Mouse (Mus musculus): Measurements from ENCODE around the gene Olfr823. TPM values are rescaled to one million over a fixed set of nuclear protein-coding genes. Genes with fewer than 3 reads are reported as not detected.
A peak's percentile ranks its signal among the peaks of the same experiment; 100 is the strongest.
"Not testable (repeated sequence)": the region's sequence is repeated elsewhere in the genome, so short reads cannot be mapped to it uniquely, and the experiment has no call there.

The Olfr823 gene
- total RNA-seq (2021): not detected
- long read RNA-seq, experiment 1: 0 reads
- long read RNA-seq, experiment 2: 0 reads

DNA sequence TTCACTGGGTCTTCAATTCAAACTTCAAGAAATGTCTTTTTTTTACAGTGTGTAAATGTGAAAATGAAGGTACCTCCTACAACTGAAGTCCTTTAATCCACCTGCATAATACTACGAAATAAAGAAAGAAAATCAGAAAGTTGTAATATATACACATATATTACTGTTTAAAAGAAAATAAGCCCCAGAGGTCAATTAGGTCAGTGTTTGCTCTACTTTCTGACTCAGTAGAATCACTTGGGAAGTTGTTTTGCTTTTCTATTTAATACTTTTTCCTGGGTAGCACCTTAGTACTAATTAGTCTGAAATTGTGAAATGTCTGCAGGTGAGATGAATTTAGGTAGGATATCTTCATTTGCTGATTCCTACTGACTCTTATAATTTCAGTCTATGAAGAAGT, at the start of gene Olfr823:
Gene Olfr823, minus strand, starts transcription at position 101 of the 400 bp plus-strand sequence.
- DNase-seq; intact Hi-C loops (cut with DNase I; ENCODE audit: low total_unique reads): not testable (repeated sequence)

DNA sequence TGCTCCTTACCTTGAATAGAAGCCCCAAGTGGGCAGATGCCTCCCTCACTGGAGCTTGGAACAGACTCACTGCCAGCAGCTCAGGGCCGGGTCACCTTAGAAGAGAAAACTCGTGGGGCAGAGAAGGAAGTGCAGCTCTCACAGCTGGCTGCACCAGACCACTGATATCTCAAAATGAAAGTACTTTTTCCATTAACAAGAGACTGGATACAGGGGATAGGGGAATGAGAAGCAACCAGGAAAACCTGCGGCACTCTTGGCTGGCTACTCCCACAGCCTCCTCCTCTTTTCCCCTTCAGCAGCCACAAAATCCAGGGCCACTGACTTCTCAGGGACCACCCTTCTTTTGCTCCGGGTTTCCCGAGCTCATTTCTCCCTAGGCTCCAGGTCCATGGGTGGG, 28.9 kb upstream of the Olfr823 start:
- DNase-seq: no peak
- intact Hi-C loops (cut with DNase I; ENCODE audit: low total_unique reads): no loop called here

DNA sequence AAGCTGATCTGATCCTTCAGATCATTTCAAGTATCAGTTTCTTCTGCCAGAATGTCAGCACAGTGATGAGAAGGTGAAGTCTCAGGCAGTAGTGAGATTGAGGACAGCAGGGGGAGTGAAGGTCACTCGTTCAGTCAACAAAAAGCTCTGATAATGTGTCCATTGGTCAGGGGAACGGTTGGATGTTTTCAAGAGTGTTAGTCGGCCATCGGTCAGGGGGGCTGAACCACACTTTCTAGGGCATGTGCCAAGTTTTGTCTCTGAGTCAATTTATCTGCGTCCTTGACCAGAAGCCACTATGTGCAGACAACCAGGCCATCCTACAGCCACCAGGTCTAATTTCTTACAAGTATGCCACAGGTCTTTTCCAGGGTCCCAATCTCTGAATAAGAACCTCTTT, 27.3 kb upstream of the Olfr823 start:
- DNase-seq; intact Hi-C loops (cut with DNase I; ENCODE audit: low total_unique reads): not testable (repeated sequence)

DNA sequence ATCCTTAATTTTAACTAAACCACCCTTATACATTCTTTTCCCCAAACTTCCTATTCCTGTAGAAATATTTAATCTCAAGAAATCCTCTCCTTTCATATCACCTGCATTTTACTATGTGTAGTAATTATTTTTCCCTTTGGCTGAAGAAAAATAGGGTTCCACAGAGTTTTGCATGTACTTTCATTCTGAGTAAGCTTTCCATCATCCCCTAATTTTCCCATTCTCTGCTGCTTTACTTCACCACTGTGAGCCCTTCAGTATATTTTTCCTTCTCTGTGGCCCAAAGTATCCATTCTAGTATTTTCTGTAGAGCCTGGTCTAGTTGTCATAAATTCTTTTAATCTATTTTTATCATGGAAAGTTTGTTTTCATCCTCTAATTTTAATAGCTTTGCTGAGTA, 19.6 kb upstream of the Olfr823 start:
- DNase-seq: no peak
- intact Hi-C loops (cut with DNase I; ENCODE audit: low total_unique reads): no loop called here

DNA sequence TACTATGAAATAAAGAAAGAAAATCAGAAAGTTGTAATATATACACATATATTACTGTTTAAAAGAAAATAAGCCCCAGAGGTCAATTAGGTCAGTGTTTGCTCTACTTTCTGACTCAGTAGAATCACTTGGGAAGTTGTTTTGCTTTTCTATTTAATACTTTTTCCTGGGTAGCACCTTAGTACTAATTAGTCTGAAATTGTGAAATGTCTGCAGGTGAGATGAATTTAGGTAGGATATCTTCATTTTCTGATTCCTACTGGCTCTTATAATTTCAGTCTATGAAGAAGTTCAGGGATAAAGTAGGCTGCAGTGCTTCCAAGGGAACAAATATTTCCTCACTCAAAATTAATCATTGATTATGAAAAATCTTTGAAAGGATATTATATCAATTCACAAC, 14.7 kb upstream of the Olfr823 start, which contains the start of gene Olfr824:
Gene Olfr824, minus strand, starts transcription at position 101 of the 400 bp plus-strand sequence.
- intact Hi-C loops (cut with DNase I; ENCODE audit: low total_unique reads); DNase-seq: not testable (repeated sequence)

DNA sequence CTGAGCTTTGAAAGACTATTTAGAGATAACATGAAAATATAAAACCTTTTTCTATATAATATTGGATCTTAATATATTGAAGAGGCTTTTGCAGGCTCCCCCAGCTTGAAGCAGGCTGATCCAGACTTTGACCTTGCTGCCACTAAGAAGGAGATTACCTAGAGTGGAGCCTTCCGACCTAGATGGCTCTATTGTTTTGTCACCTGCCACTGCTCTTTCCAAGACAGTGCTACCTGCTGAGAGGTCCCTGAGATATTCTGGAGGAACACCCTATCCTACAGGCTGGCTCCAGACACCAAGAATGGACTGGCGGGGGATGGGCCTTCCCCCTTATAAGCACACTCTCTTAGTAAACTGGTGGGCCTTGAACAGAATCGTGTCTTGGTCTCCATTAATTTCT, 862 bp upstream of the Olfr823 start:
- DNase-seq; intact Hi-C loops (cut with DNase I; ENCODE audit: low total_unique reads): not testable (repeated sequence)

DNA sequence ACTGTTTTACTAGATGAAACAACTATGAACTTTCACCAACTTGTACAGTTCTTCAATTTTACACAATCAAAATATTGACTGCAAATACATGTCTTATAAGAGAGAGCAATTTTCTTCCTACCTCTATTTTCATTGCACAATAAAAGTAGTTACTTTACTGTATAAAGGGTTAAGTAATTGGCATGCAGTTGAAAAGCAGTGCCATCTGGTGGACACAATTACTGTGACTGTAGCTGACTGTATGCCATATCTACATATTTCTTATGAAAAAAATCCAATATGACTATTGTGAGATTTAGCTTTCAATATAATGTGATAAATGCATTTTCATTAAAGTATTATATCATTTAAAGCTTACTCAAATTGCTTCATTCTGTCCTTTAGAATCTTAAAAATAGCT, 19.1 kb downstream of the Olfr823 start:
- DNase-seq: no peak
- intact Hi-C loops (cut with DNase I; ENCODE audit: low total_unique reads): no loop called here

DNA sequence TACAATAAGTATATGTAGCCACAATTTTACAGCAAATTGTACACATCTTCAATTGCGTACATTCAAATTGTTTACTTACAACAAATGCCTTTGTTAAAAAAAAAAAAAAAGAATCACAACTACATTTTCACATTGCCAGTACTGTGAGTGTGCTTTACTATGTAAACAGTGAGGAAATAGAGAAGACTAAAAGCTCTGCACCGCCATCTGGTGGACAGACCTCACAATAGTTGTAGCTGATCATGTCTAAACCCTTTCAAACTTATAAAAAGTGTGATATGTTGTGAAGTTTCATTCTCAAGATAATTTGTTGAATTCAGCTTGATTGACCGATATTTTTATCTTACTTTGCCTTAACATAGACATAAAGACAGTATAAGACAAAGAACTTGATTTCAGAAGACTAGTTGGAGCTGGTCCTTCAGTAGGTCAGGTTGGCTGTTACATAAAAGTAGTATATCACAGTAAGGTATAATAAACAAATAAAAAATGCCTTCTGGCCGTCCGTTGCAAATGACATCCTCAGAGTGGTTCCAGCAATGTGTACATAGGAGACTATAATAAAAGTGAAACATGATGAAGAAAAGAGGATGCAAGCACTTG, 22.2 kb downstream of the Olfr823 start:
- intact Hi-C loops (cut with DNase I; ENCODE audit: low total_unique reads): no loop called here
- DNase-seq: peak; percentile 11

DNA sequence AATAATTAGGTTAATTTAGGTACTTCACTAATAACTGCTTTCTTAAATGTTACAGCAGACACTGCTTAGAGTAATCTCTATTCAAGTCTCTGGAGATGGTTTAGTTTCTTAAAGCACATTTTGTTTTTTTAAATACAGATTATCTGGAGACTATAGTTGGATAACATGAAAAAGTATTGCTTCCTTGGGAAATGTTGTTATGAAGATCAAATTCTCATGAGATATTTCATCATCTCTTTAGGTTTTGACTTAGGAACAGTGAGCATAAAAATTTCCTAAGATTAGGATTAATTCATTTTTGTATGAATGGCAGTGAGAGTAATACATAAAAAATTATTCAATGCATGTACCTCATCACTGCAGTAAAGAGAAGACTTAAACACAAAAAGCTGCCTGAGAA, 44.3 kb downstream of the Olfr823 start, which contains the start of gene Olfr822:
Gene Olfr822, plus strand, starts transcription at position 301 of the 400 bp plus-strand sequence.
- DNase-seq: no peak
- intact Hi-C loops (cut with DNase I; ENCODE audit: low total_unique reads): no loop called here

Other genes with a start within 250 kb of the Olfr823 start
- gene Olfr814, start 235.5 kb downstream of the Olfr823 start, total RNA-seq (2021): not detected
- gene Olfr815, start 209.5 kb downstream of the Olfr823 start, total RNA-seq (2021): not detected
- not detected for gene Olfr816, start 199.8 kb downstream of the Olfr823 start, total RNA-seq (2021)
- gene Olfr818, start 166.3 kb downstream of the Olfr823 start, total RNA-seq (2021): not detected
- not detected for gene Olfr819, start 148.1 kb downstream of the Olfr823 start, total RNA-seq (2021)
- gene Olfr247, start 139.2 kb downstream of the Olfr823 start, total RNA-seq (2021): not detected
- not detected for gene Gm10310, start 130.3 kb downstream of the Olfr823 start, total RNA-seq (2021)
- not detected for gene Olfr820, start 102.8 kb downstream of the Olfr823 start, total RNA-seq (2021)
- not detected for gene Olfr821, start 85.0 kb downstream of the Olfr823 start, total RNA-seq (2021)
- not detected for gene Olfr822, start 44.2 kb downstream of the Olfr823 start, total RNA-seq (2021)
- gene Olfr824, start 14.6 kb upstream of the Olfr823 start, total RNA-seq (2021): not detected
- gene Olfr825, start 51.4 kb upstream of the Olfr823 start, total RNA-seq (2021): not detected
- not detected for gene Olfr826, start 68.8 kb upstream of the Olfr823 start, total RNA-seq (2021)
- gene Olfr827, start 99.0 kb upstream of the Olfr823 start, total RNA-seq (2021): not detected
- gene Neurod4, start 164.9 kb upstream of the Olfr823 start, total RNA-seq (2021): not detected
- under 1 TPM; 0.53 to 0.55 TPM for gene Tespa1, start 207.5 kb upstream of the Olfr823 start, total RNA-seq (2021)